Mouse (Mus musculus) ES-CJ7 (cell line): ENCODE results near the gene Smtnl2.

Source experiments
- DNase-seq: peaks from one replicate; pipeline ENCODE4 v3.0.0; 2011; ENCODE audit warnings: low read depth, low spot score

Gene Smtnl2

DNA sequence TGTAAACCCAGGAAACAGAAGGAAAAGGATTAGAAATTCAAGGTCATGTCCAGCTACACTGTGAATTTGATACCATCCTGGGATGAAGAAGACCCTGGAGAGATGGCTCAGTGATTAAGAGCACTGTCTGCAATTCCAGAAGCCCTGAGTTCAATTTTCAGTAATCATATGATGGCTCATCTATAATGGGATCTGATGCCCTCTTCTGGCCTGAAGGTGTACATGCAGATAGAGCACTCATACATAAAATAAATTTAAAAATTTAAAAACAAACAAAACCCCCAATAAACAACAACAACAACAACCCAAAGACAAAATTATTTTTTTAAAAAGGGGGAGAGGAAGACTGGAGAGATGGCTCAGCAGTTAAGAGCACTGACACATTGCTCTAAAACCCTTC, 15.4 kb upstream of the Smtnl2 start:
- no peak for DNase-seq

- DNase-seq, result no peak
Observed at GRCm38 (mm10) chr11:72425201-72425600, 13.7 kb upstream of the Smtnl2 start.

DNA sequence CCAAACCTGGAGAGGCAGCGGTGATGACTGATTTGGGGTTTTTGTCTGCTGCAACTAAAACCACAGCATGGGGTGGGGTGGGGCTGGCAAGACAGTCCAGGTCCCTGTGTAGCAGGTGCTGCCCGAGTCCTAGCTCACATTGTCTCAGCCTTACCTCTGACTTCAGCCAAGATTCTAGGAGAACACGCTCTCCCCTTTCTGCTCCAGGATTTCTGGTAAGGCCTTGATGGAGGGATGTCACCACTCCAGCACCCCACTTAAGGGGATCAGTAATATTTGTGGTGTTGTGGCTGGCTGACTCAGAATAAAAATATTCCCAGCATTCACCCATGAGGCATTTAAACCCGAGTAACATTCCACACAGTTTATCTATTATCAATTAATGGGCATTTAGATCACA, 12.2 kb upstream of the Smtnl2 start:
- peak; percentile 60 for DNase-seq

DNA sequence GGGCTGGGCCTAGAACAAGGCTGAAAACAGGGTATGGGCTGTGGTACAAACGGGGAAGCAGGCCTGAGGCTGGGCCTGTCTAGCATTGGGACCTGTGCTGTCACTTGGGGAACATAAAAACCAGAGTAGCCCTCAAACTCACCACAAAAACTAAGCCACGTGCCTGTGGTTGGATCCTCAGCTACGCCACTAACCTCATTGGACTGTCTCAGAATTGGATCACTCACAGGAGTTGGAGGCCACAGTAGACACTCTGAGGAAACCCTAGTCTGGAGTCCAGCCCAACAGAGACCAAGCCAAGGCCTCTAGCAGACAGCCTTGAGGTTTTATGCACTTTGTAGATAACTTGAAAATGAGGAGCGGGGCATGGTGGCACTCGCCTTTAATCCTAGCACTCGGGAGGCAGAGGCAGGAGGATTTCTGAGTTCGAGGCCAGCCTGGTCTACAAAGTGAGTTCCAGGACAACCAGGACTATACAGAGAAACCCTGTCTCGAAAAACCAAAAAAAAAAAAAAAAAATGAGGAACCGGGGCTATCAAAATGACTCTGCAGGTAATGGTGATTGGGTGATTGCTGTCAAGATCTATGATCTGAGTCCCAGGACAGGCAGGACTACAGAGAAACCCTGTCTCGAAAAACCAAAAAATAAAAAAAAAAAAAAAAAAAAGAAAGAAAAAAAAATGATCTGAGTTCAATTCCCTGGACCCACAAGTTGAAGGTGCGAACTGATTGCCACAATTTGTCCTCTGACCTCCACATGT, 10.2 kb upstream of the Smtnl2 start:
- DNase-seq, result no peak

GRCm38 (mm10) chr11:72420460-72421122, 9.1 kb upstream of the Smtnl2 start:
- DNase-seq, result peak; percentile 97

- no peak for DNase-seq
Observed at GRCm38 (mm10) chr11:72419006-72419405, 7.5 kb upstream of the Smtnl2 start.

DNA sequence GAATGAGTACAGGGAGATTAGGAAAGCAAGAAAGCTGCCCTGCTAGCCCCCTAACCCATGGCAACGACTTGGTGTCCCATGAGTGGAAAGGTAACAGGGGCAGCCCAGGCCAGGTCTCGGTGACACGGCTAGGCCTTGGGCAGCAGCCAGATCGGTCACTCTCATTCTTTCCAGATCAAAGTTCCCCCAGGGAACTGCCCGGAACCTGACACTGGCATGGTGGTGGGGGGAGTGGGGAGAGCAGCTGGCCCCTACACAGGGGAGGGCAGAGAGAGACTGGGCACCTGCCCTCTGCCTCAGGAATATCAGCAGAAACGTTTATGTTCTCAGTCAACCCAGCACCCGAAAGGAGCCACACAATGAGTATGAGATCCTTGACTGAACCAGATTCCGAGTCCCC, 6.7 kb upstream of the Smtnl2 start:
- DNase-seq, result no peak

DNA sequence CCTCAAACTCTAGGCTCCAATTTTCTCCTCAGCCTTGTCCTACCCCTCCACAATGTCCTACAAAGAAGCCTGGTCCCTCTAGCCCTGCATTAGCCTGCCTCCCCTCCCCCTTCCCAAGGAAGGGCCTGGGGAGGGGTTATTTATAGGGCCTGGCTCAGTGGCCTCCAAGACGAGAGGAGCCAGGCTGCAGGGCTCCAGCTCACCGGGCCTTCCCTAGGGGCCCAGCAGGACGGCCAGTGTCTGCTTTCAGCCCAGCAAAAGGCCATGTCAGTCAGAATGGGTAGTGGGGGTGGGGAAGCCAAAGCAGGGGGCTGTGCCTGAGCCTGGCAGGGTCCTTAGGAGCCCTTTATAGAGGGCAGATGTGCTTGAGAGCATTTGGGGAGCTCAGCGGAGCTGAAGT, 5.9 kb upstream of the Smtnl2 start:
- DNase-seq, result no peak

GRCm38 (mm10) chr11:72416666-72417065, 5.2 kb upstream of the Smtnl2 start:
- DNase-seq, result no peak

GRCm38 (mm10) chr11:72415155-72415554, 3.6 kb upstream of the Smtnl2 start:
- no peak for DNase-seq

GRCm38 (mm10) chr11:72413601-72414190, 2.2 kb upstream of the Smtnl2 start:
- DNase-seq, result no peak

- DNase-seq, result no peak
Observed at GRCm38 (mm10) chr11:72413016-72413415, 1.5 kb upstream of the Smtnl2 start.

DNA sequence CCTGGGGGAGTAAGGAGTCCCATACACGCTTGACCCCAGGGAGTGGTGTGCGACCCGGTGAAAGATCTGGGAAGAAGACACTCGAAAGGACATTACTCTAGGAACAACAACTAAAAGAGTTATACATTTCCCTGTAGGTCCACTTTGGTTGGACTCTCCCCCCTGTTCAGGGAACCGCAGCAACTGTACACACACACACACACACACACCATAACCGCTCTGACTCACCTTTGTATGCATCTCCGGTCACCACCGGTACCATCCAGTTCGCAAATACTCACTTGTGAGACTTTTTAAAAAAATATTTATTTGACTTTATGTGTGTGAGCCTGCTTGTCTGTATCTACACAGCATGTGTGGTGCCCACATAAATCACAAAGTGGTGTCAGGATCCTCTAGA, 432 bp upstream of the Smtnl2 start:
- DNase-seq, result no peak

GRCm38 (mm10) chr11:72410521-72411092, 906 bp downstream of the Smtnl2 start:
- peak; percentile 83 for DNase-seq

DNA sequence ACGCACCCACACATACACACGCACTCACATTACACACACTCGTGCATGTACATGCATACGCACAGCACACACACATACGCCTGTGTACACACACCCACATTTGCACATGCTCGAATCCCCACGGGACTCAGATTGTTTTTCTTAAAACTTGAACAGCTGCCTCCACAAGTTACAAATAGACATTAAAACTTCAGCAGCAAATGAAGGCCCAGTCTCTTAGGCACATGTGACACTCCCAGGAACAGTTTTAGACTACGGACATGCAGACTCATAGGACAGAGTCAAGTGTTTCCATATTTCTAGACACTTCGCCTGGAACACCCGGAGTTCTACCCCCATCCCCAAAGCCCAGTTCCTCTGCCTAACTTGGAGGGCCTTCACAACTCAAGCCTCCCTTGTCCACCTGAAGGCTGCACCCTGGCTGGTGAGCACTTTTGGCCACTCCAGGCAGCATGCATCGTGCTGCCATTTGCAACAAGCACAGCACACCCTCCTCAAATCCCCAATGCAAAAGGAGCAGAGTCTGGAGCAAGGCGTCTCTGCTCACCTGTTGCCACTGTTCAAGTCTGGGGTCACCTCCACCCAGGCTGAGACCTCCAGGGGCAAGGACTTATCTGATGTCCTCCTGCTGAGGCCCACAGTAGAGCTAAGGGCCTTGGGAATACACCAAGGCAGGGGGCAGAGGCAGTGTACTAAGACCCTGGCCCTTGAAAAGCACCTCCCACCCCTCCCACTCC, 1.7 kb downstream of the Smtnl2 start:
- DNase-seq, result no peak

- no peak for DNase-seq
Observed at GRCm38 (mm10) chr11:72408451-72409170, 2.9 kb downstream of the Smtnl2 start.

DNA sequence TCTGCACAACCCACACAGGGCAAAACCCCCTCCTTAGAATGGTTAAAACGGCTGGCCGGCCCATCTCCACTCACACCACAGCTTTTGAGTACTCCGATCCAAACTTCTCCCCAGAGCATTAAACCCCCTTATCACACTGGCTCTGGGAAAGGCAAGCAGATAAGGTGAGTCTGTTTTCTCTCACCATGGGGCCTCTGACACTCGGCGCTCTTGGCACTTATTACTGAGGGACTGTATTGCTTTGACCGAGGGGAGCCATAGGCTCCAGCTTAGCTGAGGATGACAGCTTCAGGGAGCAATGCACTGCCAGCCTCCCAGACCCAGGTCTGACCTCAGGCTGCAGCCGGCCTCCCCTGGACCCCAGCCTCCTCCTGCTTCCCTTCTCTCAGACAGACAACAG, 3.9 kb downstream of the Smtnl2 start:
- no peak for DNase-seq

- no peak for DNase-seq
Observed at GRCm38 (mm10) chr11:72407081-72407480, 4.4 kb downstream of the Smtnl2 start.

DNA sequence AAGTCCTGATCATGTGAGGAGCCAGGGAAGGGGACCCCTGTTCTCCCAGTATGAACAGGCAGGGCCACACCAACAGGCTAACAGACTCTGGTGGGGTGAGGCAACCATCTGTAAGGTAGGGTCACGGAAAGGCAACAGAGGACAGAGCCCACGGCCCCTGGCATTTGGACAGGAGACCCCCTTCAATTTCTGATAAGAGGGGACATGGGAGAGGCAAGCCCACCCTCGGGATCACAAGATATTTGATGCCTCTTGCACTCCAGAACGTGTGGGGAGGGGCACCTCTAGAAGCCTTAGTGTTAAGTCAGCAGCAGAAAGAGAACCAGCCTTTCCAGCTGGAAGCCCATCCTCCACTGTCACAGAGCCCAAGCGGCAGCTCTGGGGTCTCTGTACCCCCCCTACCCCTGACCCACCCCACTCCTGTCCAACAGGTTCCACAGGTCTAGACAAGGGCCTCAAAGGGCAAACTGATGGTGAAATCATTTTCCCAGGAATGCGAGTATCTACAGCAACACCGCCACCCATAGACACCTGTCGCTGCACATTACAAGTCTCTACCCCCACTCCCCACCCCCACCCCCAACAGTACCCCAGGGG, 5.3 kb downstream of the Smtnl2 start:
- DNase-seq, result no peak

- DNase-seq, result no peak
Observed at GRCm38 (mm10) chr11:72405532-72405931, 6.0 kb downstream of the Smtnl2 start.

DNA sequence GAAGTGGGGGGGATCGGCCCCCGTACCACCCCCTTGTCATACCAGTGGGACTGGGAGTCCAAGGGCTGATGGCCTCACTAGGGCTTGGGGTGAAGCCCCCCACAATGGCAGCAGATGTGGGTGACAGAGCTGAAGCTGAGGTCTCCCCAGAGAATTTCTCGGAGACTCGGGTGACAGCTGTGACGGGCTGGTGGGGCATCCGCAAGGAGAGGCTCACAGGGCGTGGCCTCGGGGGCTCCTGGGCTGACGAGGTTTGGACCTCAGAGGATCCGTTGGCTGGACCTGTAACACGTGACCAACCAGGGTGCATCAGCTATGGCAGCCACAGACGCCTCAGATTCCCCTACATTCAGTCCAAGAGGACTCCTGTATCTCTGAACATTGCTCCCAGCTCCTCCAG, 8.5 kb downstream of the Smtnl2 start:
- DNase-seq, result no peak
